Mouse (Mus musculus): ENCODE data around the gene Inca1. TPM values are rescaled to one million over a fixed set of nuclear protein-coding genes. Genes with fewer than 3 reads are reported as not detected.

The Inca1 gene
- total and polyA plus RNA-seq, 3 experiments = 0.35 to 2.2 TPM; not detected in 1

GRCm38 (mm10) chr11:70679894-70680293 is 20.1 kb downstream of the Inca1 start (continued):
- TF ChIP-seq POLR2AphosphoS5 (IDR thresholded peaks at IDR 0.05; ENCODE audit: borderline replicate concordance, low read depth, low read length) (no peak), JUND (IDR thresholded peaks at IDR 0.05; ENCODE audit: low read depth, low read length) (no peak), RCOR1 (IDR thresholded peaks at IDR 0.05; ENCODE audit: low read depth, low read length) (no peak)

- no peaks in the 10 kb centered on the region for H3K27me3 ChIP-seq (ENCODE audit: control insufficient read depth in 1 of 2, insufficient read depth in 2 of 2, low read length in 2 of 2)
- H3K79me2 ChIP-seq (ENCODE audit: control insufficient read depth, insufficient read depth, low read length, poor library complexity) = no peaks in the 10 kb centered on the region
- peaks cover 0 to 5% of the 10 kb centered on the region in 2 experiments; a peak in 2 of 4 replicates for H3K36me3 ChIP-seq (ENCODE audit: control insufficient read depth in 1 of 2, insufficient read depth in 2 of 2, low read length in 2 of 2)
- no peak overlapping the region for H3K4me3 ChIP-seq (ENCODE audit: control insufficient read depth in 1 of 2, insufficient read depth in 1 of 2, low read depth in 2 of 2, low read length in 2 of 2)
- H3K9ac ChIP-seq (ENCODE audit: control insufficient read depth, low read depth, low read length, poor library complexity, severe bottlenecking) = no peak overlapping the region
- no peaks in the 10 kb centered on the region for H3K9me3 ChIP-seq (replicated peaks; ENCODE audit: insufficient read depth, low read length)
- peaks cover 0 to 4% of the 10 kb centered on the region in 2 experiments; a peak in 3 of 4 replicates for H3K4me1 ChIP-seq (ENCODE audit: control insufficient read depth in 1 of 2, insufficient read depth in 2 of 2, low read length in 2 of 2)
- H3K27ac ChIP-seq (ENCODE audit: control insufficient read depth, low read depth, low read length) = no peak overlapping the region
- no peak for DNase-seq (ENCODE audit: low read depth, low spot score)
- no peak for TF ChIP-seq HCFC1 (IDR thresholded peaks at IDR 0.05; ENCODE audit: low read depth, low read length)
- no peak for TF ChIP-seq CHD1 (IDR thresholded peaks at IDR 0.05; ENCODE audit: low read depth, low read length)
- TF ChIP-seq SIN3A (IDR thresholded peaks at IDR 0.05; ENCODE audit: low read length) = no peak
- TF ChIP-seq MYC (IDR thresholded peaks at IDR 0.05; ENCODE audit: low read depth, low read length) = no peak
- TF ChIP-seq MEF2A (IDR thresholded peaks at IDR 0.05; ENCODE audit: extremely low read depth, insufficient replicate concordance, low read depth, low read length, poor library complexity, severe bottlenecking) = no peak
Measured at GRCm38 (mm10) chr11:70679361-70679760, 20.6 kb downstream of the Inca1 start.

DNA sequence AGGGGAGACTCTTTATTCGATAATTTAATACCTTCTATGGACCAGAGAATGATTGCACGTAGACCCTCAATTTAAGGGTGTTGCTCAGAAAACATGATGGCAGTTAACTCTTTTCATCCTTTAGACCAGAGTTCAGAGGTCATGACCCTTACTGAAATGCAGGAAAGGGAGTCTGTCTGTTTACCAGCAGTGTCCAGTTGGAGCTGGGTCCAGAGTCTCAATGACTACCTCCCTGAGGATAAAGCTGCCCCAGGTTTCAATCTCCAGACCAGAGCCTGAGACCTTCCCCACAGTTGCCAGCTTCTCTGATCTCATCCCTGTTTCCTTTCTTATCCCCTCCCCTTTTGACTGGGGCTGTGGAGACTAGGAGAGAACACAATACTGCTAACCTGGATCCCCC is 21.4 kb downstream of the Inca1 start:
- DNase-seq (ENCODE audit: low read depth, low spot score) = no peak
- Histone ChIP-seq H3K27me3 (ENCODE audit: control insufficient read depth in 1 of 2, insufficient read depth in 2 of 2, low read length in 2 of 2) (no peaks in the 10 kb centered on the region), H3K4me1 (ENCODE audit: control insufficient read depth in 1 of 2, insufficient read depth in 2 of 2, low read length in 2 of 2) (peaks cover 0 to 4% of the 10 kb centered on the region in 2 experiments; a peak in 3 of 4 replicates), H3K36me3 (ENCODE audit: control insufficient read depth in 1 of 2, insufficient read depth in 2 of 2, low read length in 2 of 2) (peaks cover 0 to 5% of the 10 kb centered on the region in 2 experiments; a peak in 2 of 4 replicates), H3K27ac (ENCODE audit: control insufficient read depth, low read depth, low read length) (no peak overlapping the region), H3K9ac (ENCODE audit: control insufficient read depth, low read depth, low read length, poor library complexity, severe bottlenecking) (no peak overlapping the region), H3K9me3 (replicated peaks; ENCODE audit: insufficient read depth, low read length) (no peaks in the 10 kb centered on the region), H3K4me3 (ENCODE audit: control insufficient read depth in 1 of 2, insufficient read depth in 1 of 2, low read depth in 2 of 2, low read length in 2 of 2) (no peak overlapping the region), H3K79me2 (ENCODE audit: control insufficient read depth, insufficient read depth, low read length, poor library complexity) (no peaks in the 10 kb centered on the region)
- TF ChIP-seq USF1 (IDR thresholded peaks at IDR 0.05; ENCODE audit: low read depth, low read length) = no peak
- TF ChIP-seq NRF1 (IDR thresholded peaks at IDR 0.05; ENCODE audit: insufficient read depth, low read depth, low read length, poor library complexity, severe bottlenecking) = no peak
- no peak for TF ChIP-seq ZNF384 (IDR thresholded peaks at IDR 0.05; ENCODE audit: low read depth, low read length)
- no peak for TF ChIP-seq POLR2AphosphoS5 (IDR thresholded peaks at IDR 0.05; ENCODE audit: borderline replicate concordance, low read depth, low read length)
- no peak for TF ChIP-seq CHD1 (IDR thresholded peaks at IDR 0.05; ENCODE audit: low read depth, low read length)
- TF ChIP-seq MYC (IDR thresholded peaks at IDR 0.05; ENCODE audit: low read depth, low read length) = no peak
- no peak for TF ChIP-seq MEF2A (IDR thresholded peaks at IDR 0.05; ENCODE audit: extremely low read depth, insufficient replicate concordance, low read depth, low read length, poor library complexity, severe bottlenecking)
- TF ChIP-seq ZC3H11A (IDR thresholded peaks at IDR 0.05; ENCODE audit: low read depth, low read length) = no peak
- TF ChIP-seq MYB (IDR thresholded peaks at IDR 0.05; ENCODE audit: low read depth, low read length) = no peak

Data from MEL (cell line).